Mouse (Mus musculus): ENCODE measurements at regions not wholly inside any gene's neighbourhood (a gene's known extent, or its start where the extent isn't known, plus 50 kb on each side); places are given as distances from the start of the nearest gene placed in this dataset.

GRCm38 (mm10) chr3:99645318-99645717, 239.9 kb upstream of the Spag17 start:
- TF ChIP-seq CTCF (IDR thresholded peaks at IDR 0.05; ENCODE audit: low read depth) = no peak
- TF ChIP-seq EP300 (optimal IDR thresholded peaks at IDR 0.05) = no peak
